Mouse (Mus musculus): ENCODE results near the gene Miga1. TPM values are rescaled to one million over a fixed set of nuclear protein-coding genes. Genes with fewer than 3 reads are reported as not detected.
"Not testable (repeated sequence)": the region's sequence is repeated elsewhere in the genome, so short reads cannot be mapped to it uniquely, and the experiment has no call there.

Miga1 gene
- polyA plus RNA-seq, 2 experiments = 3.0 to 3.4 TPM

GRCm38 (mm10) chr3:152259409-152259808 lies 80.8 kb downstream of the Miga1 start:
- peak; percentile 61 for ATAC-seq (ENCODE audit: insufficient read depth)
- H3K9me3 ChIP-seq (ENCODE audit: control insufficient read depth, low read length); H3K9ac ChIP-seq (replicated peaks); H3K4me2 ChIP-seq (ENCODE audit: low read depth); H3K4me3 ChIP-seq (ENCODE audit: insufficient read depth in 1 of 2, low read depth in 2 of 2, low read length in 2 of 2); H3K4me1 ChIP-seq (replicated peaks; ENCODE audit: control insufficient read depth in 2 of 2, insufficient read depth in 2 of 2, low read length in 1 of 2); H3K36me3 ChIP-seq (replicated peaks; ENCODE audit: control insufficient read depth, insufficient read depth, low read depth); H3K27ac ChIP-seq: not testable (repeated sequence)
- peaks cover 21% of the 10 kb centered on the region for H3K27me3 ChIP-seq (ENCODE audit: control insufficient read depth, insufficient read depth, low read length)
- 14% methylated on average over 7 of the region's 9 CpGs for WGBS (ENCODE audit: insufficient replicate concordance)
- peak; percentile 86 for TF ChIP-seq CTCF (IDR thresholded peaks at IDR 0.05; ENCODE audit: low read depth)
- peak; percentile 24 to 59 (median 32) for DNase-seq (ENCODE audit: low read depth in 3 of 3, low spot score in 3 of 3)

- 63% methylated on average over 3 of the region's 3 CpGs for WGBS (ENCODE audit: insufficient replicate concordance)
- TF ChIP-seq CTCF (IDR thresholded peaks at IDR 0.05; ENCODE audit: low read depth) (no peak), EP300 (IDR thresholded peaks at IDR 0.05; ENCODE audit: low read depth) (no peak)
Observed at GRCm38 (mm10) chr3:152257528-152257927, 82.7 kb downstream of the Miga1 start.

GRCm38 (mm10) chr3:152250487-152250886 lies 89.7 kb downstream of the Miga1 start:
- DNase-seq (ENCODE audit: low read depth in 3 of 3, low spot score in 3 of 3) = no peak
- H3K27ac ChIP-seq = no peak overlapping the region
- no peaks in the 10 kb centered on the region for H3K4me1 ChIP-seq (replicated peaks; ENCODE audit: control insufficient read depth in 2 of 2, insufficient read depth in 2 of 2, low read length in 1 of 2)
- ATAC-seq (ENCODE audit: insufficient read depth) = no peak
- H3K27me3 ChIP-seq (ENCODE audit: control insufficient read depth, insufficient read depth, low read length) = no peaks in the 10 kb centered on the region
- no peak overlapping the region for H3K4me2 ChIP-seq (ENCODE audit: low read depth)
- no peak overlapping the region for H3K9ac ChIP-seq (replicated peaks)
- TF ChIP-seq CTCF (IDR thresholded peaks at IDR 0.05; ENCODE audit: low read depth) = no peak
- TF ChIP-seq EP300 (IDR thresholded peaks at IDR 0.05; ENCODE audit: low read depth) = no peak
- H3K9me3 ChIP-seq (ENCODE audit: control insufficient read depth, low read length) = no peaks in the 10 kb centered on the region
- H3K4me3 ChIP-seq (ENCODE audit: insufficient read depth in 1 of 2, low read depth in 2 of 2, low read length in 2 of 2) = no peak overlapping the region
- H3K36me3 ChIP-seq (replicated peaks; ENCODE audit: control insufficient read depth, insufficient read depth, low read depth) = no peaks in the 10 kb centered on the region
- WGBS (ENCODE audit: insufficient replicate concordance) = 54% methylated on average over 1 of the region's 1 CpGs

More at GRCm38 (mm10) chr3:152257528-152257927, 82.7 kb downstream of the Miga1 start:
- Histone ChIP-seq H3K36me3 (replicated peaks; ENCODE audit: control insufficient read depth, insufficient read depth, low read depth) (no peaks in the 10 kb centered on the region), H3K4me2 (ENCODE audit: low read depth) (no peak overlapping the region), H3K4me1 (replicated peaks; ENCODE audit: control insufficient read depth in 2 of 2, insufficient read depth in 2 of 2, low read length in 1 of 2) (peaks cover 0 to 7% of the 10 kb centered on the region in 2 experiments; a peak in 1 of 4 replicates), H3K4me3 (ENCODE audit: insufficient read depth in 1 of 2, low read depth in 2 of 2, low read length in 2 of 2) (no peak overlapping the region), H3K9me3 (ENCODE audit: control insufficient read depth, low read length) (no peaks in the 10 kb centered on the region), H3K9ac (replicated peaks) (no peak overlapping the region), H3K27me3 (ENCODE audit: control insufficient read depth, insufficient read depth, low read length) (peaks cover 3% of the 10 kb centered on the region), H3K27ac (no peak overlapping the region)
- ATAC-seq (ENCODE audit: insufficient read depth) (no peak), DNase-seq (ENCODE audit: low read depth in 3 of 3, low spot score in 3 of 3) (no peak)

- TF ChIP-seq EP300 (IDR thresholded peaks at IDR 0.05; ENCODE audit: low read depth) (no peak), CTCF (IDR thresholded peaks at IDR 0.05; ENCODE audit: low read depth) (no peak)
- no peak for ATAC-seq (ENCODE audit: insufficient read depth)
- Histone ChIP-seq H3K4me3 (ENCODE audit: insufficient read depth in 1 of 2, low read depth in 2 of 2, low read length in 2 of 2) (no peak overlapping the region), H3K4me1 (replicated peaks; ENCODE audit: control insufficient read depth in 2 of 2, insufficient read depth in 2 of 2, low read length in 1 of 2) (no peaks in the 10 kb centered on the region), H3K4me2 (ENCODE audit: low read depth) (no peak overlapping the region), H3K36me3 (replicated peaks; ENCODE audit: control insufficient read depth, insufficient read depth, low read depth) (no peaks in the 10 kb centered on the region), H3K9me3 (ENCODE audit: control insufficient read depth, low read length) (no peaks in the 10 kb centered on the region), H3K27me3 (ENCODE audit: control insufficient read depth, insufficient read depth, low read length) (no peaks in the 10 kb centered on the region), H3K27ac (no peak overlapping the region), H3K9ac (replicated peaks) (no peak overlapping the region)
- no peak for DNase-seq (ENCODE audit: low read depth in 3 of 3, low spot score in 3 of 3)
- WGBS (ENCODE audit: insufficient replicate concordance) = 68% methylated on average over 12 of the region's 12 CpGs
Observed at GRCm38 (mm10) chr3:152247708-152248107, 92.5 kb downstream of the Miga1 start.

GRCm38 (mm10) chr3:152245273-152245910 lies 94.8 kb downstream of the Miga1 start:
- WGBS (ENCODE audit: insufficient replicate concordance) = 68% methylated on average over 5 of the region's 5 CpGs
- no peaks in the 10 kb centered on the region for H3K27me3 ChIP-seq (ENCODE audit: control insufficient read depth, insufficient read depth, low read length)
- TF ChIP-seq CTCF (IDR thresholded peaks at IDR 0.05; ENCODE audit: low read depth) = peak; percentile 16; the same call in 1 of the 2 replicates
- TF ChIP-seq EP300 (IDR thresholded peaks at IDR 0.05; ENCODE audit: low read depth) = no peak
- no peaks in the 10 kb centered on the region for H3K36me3 ChIP-seq (replicated peaks; ENCODE audit: control insufficient read depth, insufficient read depth, low read depth)
- no peaks in the 10 kb centered on the region for H3K9me3 ChIP-seq (ENCODE audit: control insufficient read depth, low read length)
- no peak overlapping the region for H3K4me3 ChIP-seq (ENCODE audit: insufficient read depth in 1 of 2, low read depth in 2 of 2, low read length in 2 of 2)
- no peak overlapping the region for H3K27ac ChIP-seq
- DNase-seq (ENCODE audit: low read depth in 3 of 3, low spot score in 3 of 3) = no peak
- ATAC-seq (ENCODE audit: insufficient read depth) = no peak
- no peaks in the 10 kb centered on the region for H3K4me1 ChIP-seq (replicated peaks; ENCODE audit: control insufficient read depth in 2 of 2, insufficient read depth in 2 of 2, low read length in 1 of 2)
- H3K9ac ChIP-seq (replicated peaks) = no peak overlapping the region
- no peak overlapping the region for H3K4me2 ChIP-seq (ENCODE audit: low read depth)

Data from liver, embryonic 14.5 days (tissue).